ENCODE assay signal across 8 mouse cellular contexts in the genomic region with DNA sequence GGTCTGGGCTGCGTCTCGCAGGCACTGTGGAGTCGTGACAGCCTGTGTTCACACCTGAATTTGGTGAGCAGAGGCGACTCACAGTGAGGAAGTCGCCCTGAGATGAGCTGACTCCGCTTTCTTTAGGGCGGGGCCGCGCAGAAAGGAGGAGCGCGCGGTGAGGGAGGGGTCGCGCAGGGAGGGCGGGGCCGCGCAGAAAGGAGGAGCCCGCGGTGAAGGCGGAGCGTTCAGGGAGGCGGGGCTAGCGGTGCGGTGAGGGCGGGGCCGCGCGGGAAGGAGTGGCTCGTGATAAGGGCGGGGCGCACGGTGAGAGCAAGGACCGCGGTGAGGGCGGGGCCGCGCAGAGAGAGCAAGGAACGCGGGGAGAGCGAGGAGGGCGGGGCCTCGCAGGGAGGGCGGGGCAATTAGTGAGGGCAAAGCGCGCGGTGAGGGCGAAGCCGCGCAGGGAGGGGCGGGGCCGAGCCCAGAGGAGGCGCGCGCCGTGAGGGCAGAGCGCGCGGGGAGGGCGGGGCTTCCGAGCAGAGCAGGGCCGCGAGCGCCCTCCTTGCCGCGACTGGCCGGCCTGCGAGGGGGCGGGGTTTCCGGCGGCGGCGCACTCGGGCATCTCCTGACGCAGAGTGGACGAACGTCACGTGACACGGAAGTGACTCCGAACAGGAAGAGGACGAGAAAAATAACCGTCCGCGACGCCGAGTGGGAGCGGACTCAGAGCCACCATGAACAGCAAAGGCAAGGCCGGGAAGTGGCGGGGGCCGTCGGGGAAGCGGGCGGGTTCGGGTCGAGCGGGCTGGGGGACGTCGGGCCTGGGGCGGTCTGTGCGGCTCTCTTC. TPM values are rescaled to one million over a fixed set of nuclear protein-coding genes. Genes with fewer than 3 reads are reported as not detected.
DNase-seq lines count a peak whose midpoint lies in the region; ATAC-seq and TF ChIP-seq lines count a peak whose summit lies in the region.

Dazap2 (plus strand) TSS at position 354 of the 829 bp plus-strand sequence.

- peak; percentile 70 for ATAC-seq in erythroblast, adult 5-6 weeks (replicated peaks; ENCODE audit: low FRiP score, poor library complexity, severe bottlenecking)
- ATAC-seq in heart, embryonic 11.5 days (replicated peaks; ENCODE audit: insufficient number of reproducible peaks, low FRiP score, low TSS enrichment): peak; percentile 87
- ATAC-seq in kidney, embryonic 16.5 days (ENCODE audit: low FRiP score, low TSS enrichment): peak; percentile 84

- H3K9ac ChIP-seq in heart, embryonic 11.5 days (ENCODE audit: low read depth, low read length): peak within 1 kb of the TSS; percentile 98
- H3K9ac ChIP-seq in kidney, embryonic 16.5 days (replicated peaks; ENCODE audit: low read length): peak within 1 kb of the TSS; percentile 97
- H3K9ac ChIP-seq in liver, adult 2 months (ENCODE audit: low read depth, low read length): peak within 1 kb of the TSS; percentile 91

- H3ac ChIP-seq in myocyte (ENCODE audit: control insufficient read depth, insufficient read length): peak within 1 kb of the TSS; percentile 55

- peak within 1 kb of the TSS; percentile 97 for H3K27ac ChIP-seq in heart, embryonic 11.5 days (ENCODE audit: low read depth, low read length)
- H3K27ac ChIP-seq in kidney, embryonic 16.5 days (ENCODE audit: low read length): peak within 1 kb of the TSS; percentile 99
- peak within 1 kb of the TSS; percentile 86 for H3K27ac ChIP-seq in liver, adult 2 months (replicated peaks; ENCODE audit: insufficient read depth, low read depth, low read length)

- DNase-seq in B cell, adult 2 months: peak; percentile 99
- DNase-seq in brain, adult 2 months (ENCODE audit: low read depth, low spot score): peak; percentile 99
- DNase-seq in liver, adult 2 months (ENCODE audit: extremely low read depth, low read depth, low spot score): peak; percentile 85
- DNase-seq in splenic B cell, adult 2 months (ENCODE audit: low read depth, low spot score): peak; percentile 100

- H3K4me2 ChIP-seq in heart, embryonic 11.5 days: peak within 1 kb of the TSS; percentile 81
- H3K4me2 ChIP-seq in kidney, embryonic 16.5 days (replicated peaks; ENCODE audit: low read depth, low read length): peak within 1 kb of the TSS; percentile 74
- H3K4me2 ChIP-seq in myocyte (ENCODE audit: low read depth): peak within 1 kb of the TSS; percentile 95

- peak; percentile 84; the same call in 1 of the 2 replicates for TF ChIP-seq POLR2A in liver, adult 2 months (IDR thresholded peaks at IDR 0.05; ENCODE audit: extremely low read depth, insufficient read depth, low read length)
- peak; percentile 98 for TF ChIP-seq POLR2A in myocyte (IDR thresholded peaks at IDR 0.05; ENCODE audit: insufficient read length, low read depth)

- H3K79me2 ChIP-seq in liver, adult 2 months (ENCODE audit: control insufficient read depth, insufficient read depth, low read length): peaks cover 9% of the 10 kb centered on the region
- peaks cover 19% of the 10 kb centered on the region for H3K79me2 ChIP-seq in myocyte (ENCODE audit: control insufficient read depth, insufficient read depth)

- WGBS in heart, embryonic 11.5 days (ENCODE audit: insufficient replicate concordance): under 1% methylated on average over 77 of the region's 99 CpGs
- under 1% methylated on average over 84 of the region's 99 CpGs for WGBS in kidney, embryonic 16.5 days
- under 1% methylated on average over 81 of the region's 99 CpGs for WGBS in liver, adult 2 months

- peaks cover 15% of the 10 kb centered on the region for H3K4me1 ChIP-seq in heart, embryonic 11.5 days (ENCODE audit: control insufficient read depth, insufficient read depth, low read length)
- H3K4me1 ChIP-seq in kidney, embryonic 16.5 days (ENCODE audit: insufficient read depth, low read length): peaks cover 24% of the 10 kb centered on the region
- peaks cover 16% of the 10 kb centered on the region for H3K4me1 ChIP-seq in liver, adult 2 months (ENCODE audit: control insufficient read depth, insufficient read depth, low read length)

- no peak for TF ChIP-seq CTCF in liver, adult 2 months (IDR thresholded peaks at IDR 0.05; ENCODE audit: low read depth, low read length)

- H3K27me3 ChIP-seq in heart, embryonic 11.5 days (ENCODE audit: control insufficient read depth, insufficient read depth, low read length): no peaks in the 10 kb centered on the region
- no peaks in the 10 kb centered on the region for H3K27me3 ChIP-seq in kidney, embryonic 16.5 days (ENCODE audit: insufficient read depth, low read length)
- H3K27me3 ChIP-seq in liver, adult 2 months (ENCODE audit: control insufficient read depth, insufficient read depth, low read length): no peaks in the 10 kb centered on the region
- no peaks in the 10 kb centered on the region for H3K27me3 ChIP-seq in myocyte (ENCODE audit: control insufficient read depth, insufficient read depth, insufficient read length)
- no peaks in the 10 kb centered on the region for H3K27me3 ChIP-seq in splenic B cell, adult 2 months (ENCODE audit: control insufficient read depth, insufficient read depth, low read length, poor library complexity, severe bottlenecking)

- H3K36me3 ChIP-seq in heart, embryonic 11.5 days (ENCODE audit: control insufficient read depth, insufficient read depth, low read length): peaks cover 18% of the 10 kb centered on the region
- H3K36me3 ChIP-seq in kidney, embryonic 16.5 days (ENCODE audit: insufficient read depth, low read length): peaks cover 27% of the 10 kb centered on the region
- peaks cover 25% of the 10 kb centered on the region for H3K36me3 ChIP-seq in liver, adult 2 months (ENCODE audit: control insufficient read depth, insufficient read depth, low read length)
- peaks cover 30% of the 10 kb centered on the region for H3K36me3 ChIP-seq in myocyte (ENCODE audit: control insufficient read depth, insufficient read depth)
- H3K36me3 ChIP-seq in splenic B cell, adult 2 months (ENCODE audit: control insufficient read depth, insufficient read depth, low read length, poor library complexity, severe bottlenecking): peaks cover 12% of the 10 kb centered on the region

- no peaks in the 10 kb centered on the region for H3K9me3 ChIP-seq in heart, embryonic 11.5 days (replicated peaks; ENCODE audit: control insufficient read depth, low read length)
- H3K9me3 ChIP-seq in kidney, embryonic 16.5 days (ENCODE audit: low read length): no peaks in the 10 kb centered on the region

- peak within 1 kb of the TSS; percentile 98 for H3K4me3 ChIP-seq in heart, embryonic 11.5 days (ENCODE audit: low read depth, low read length)
- H3K4me3 ChIP-seq in kidney, embryonic 16.5 days (ENCODE audit: low read length): peak within 1 kb of the TSS; percentile 91
- H3K4me3 ChIP-seq in liver, adult 2 months (ENCODE audit: insufficient read depth, low read depth, low read length): peak within 1 kb of the TSS; percentile 76
- peak within 1 kb of the TSS; percentile 65 for H3K4me3 ChIP-seq in myocyte

TF ChIP-seq in myocyte, 11 proteins besides CTCF, POLR2A, EP300 and RAD21:
- TF ChIP-seq MYOG (IDR thresholded peaks at IDR 0.05; ENCODE audit: control insufficient read depth in 1 of 3, insufficient read depth in 1 of 3, insufficient read length in 2 of 3, low read depth in 2 of 3): no peak
- TF ChIP-seq E2F4 (IDR thresholded peaks at IDR 0.05; ENCODE audit: insufficient read depth): peak; percentile 6
- no peak for TF ChIP-seq CEBPB (IDR thresholded peaks at IDR 0.05; ENCODE audit: insufficient read depth, poor library complexity, severe bottlenecking)
- TF ChIP-seq SRF (IDR thresholded peaks at IDR 0.05; ENCODE audit: control insufficient read depth, insufficient read length, low read depth): peak; percentile 37
- TF ChIP-seq REST (IDR thresholded peaks at IDR 0.05; ENCODE audit: insufficient read depth, insufficient read length): no peak
- TF ChIP-seq USF1 (IDR thresholded peaks at IDR 0.05; ENCODE audit: low read depth): peak; percentile 96
- no peak for TF ChIP-seq TCF12 (IDR thresholded peaks at IDR 0.05; ENCODE audit: insufficient read depth, poor library complexity, severe bottlenecking)
- TF ChIP-seq POLR2AphosphoS2 (IDR thresholded peaks at IDR 0.05; ENCODE audit: insufficient read length, low read depth): peak; percentile 97
- TF ChIP-seq MAX (IDR thresholded peaks at IDR 0.05; ENCODE audit: low read depth): no peak
- TF ChIP-seq TCF3 (IDR thresholded peaks at IDR 0.05; ENCODE audit: insufficient read length, low read depth): no peak

RNA-seq across cellular contexts. Expression of gene Dazap2, which starts in this region (rescaled TPM):
- 183 and 206 TPM in 2 replicates for total RNA-seq in erythroblast, adult 5-6 weeks (2015; ENCODE audit: low replicate concordance)
- 81.3 and 93.7 TPM in 2 replicates for total RNA-seq in erythroblast, adult 5-6 weeks (2017; ENCODE audit: low replicate concordance)
- 219 and 233 TPM in 2 replicates for polyA plus RNA-seq in heart, embryonic 11.5 days (2014; fragmentation: Nextera tagmentation; extraction: Ambion mirVana)
- polyA plus RNA-seq in kidney, embryonic 16.5 days (2015; fragmentation: Nextera tagmentation; extraction: Ambion mirVana): 262 and 290 TPM in 2 replicates
- 50.3 and 60.2 TPM in 2 replicates for total RNA-seq in liver, adult 2 months (2014; rRNA removed)
- 395 and 460 TPM in 2 replicates for polyA plus RNA-seq in liver, adult 2 months (2012; rRNA removed)
- polyA plus RNA-seq in myocyte (2012; fragmentation: generic; extraction: Trizol): 154 TPM

Comparison
In these comparisons a context has a peak if more than half of its experiments do, and no peak if none do; other contexts are left out.
1. Peak in every context shown above with its lines: DNase-seq, ATAC-seq, H3K4me3 ChIP-seq and H3K27ac ChIP-seq.